Mouse (Mus musculus) liver, adult 2 months (tissue): Measurements from ENCODE around the gene Iqgap2. TPM values are rescaled to one million over a fixed set of nuclear protein-coding genes. Genes with fewer than 3 reads are reported as not detected.

ENCODE experiments used
- DNase-seq: peaks from one replicate; pipeline ENCODE4 v3.0.0-alpha.2; 2011; ENCODE audit warnings: low read depth, low spot score; ENCODE audit errors: extremely low read depth
- H3K27ac ChIP-seq: fragments of 200-500 bp; replicated peaks from 2 replicates; pipeline ENCODE4 v1.5.1; 2012; ENCODE audit warnings: low read depth, mild to moderate bottlenecking, control low read depth, inconsistent platforms, low read length; ENCODE audit not compliant: insufficient read depth
- H3K27me3 ChIP-seq: fragments of 200-500 bp; 2 replicates; pipeline ENCODE4 v1.6.1; 2012; ENCODE audit warnings: mild to moderate bottlenecking, moderate library complexity, low read length, inconsistent platforms; ENCODE audit not compliant: control insufficient read depth, insufficient read depth
- H3K36me3 ChIP-seq: fragments of 200-500 bp; 2 replicates; pipeline ENCODE4 v1.6.1; 2012; ENCODE audit warnings: low read length, inconsistent platforms; ENCODE audit not compliant: control insufficient read depth, insufficient read depth
- H3K4me1 ChIP-seq: fragments of 200-500 bp; 2 replicates; pipeline ENCODE4 v1.6.1; 2011; ENCODE audit warnings: low read length; ENCODE audit not compliant: control insufficient read depth, insufficient read depth
- H3K4me3 ChIP-seq: fragments of 200-500 bp; 2 replicates; pipeline ENCODE4 v1.5.1; 2011; ENCODE audit warnings: low read depth, mild to moderate bottlenecking, control low read depth, low read length, moderate library complexity; ENCODE audit not compliant: insufficient read depth
- H3K79me2 ChIP-seq: fragments of 200-500 bp; 2 replicates; pipeline ENCODE4 v1.6.1; 2012; ENCODE audit warnings: inconsistent platforms, mild to moderate bottlenecking, low read length, moderate library complexity; ENCODE audit not compliant: control insufficient read depth, insufficient read depth
- H3K9ac ChIP-seq: fragments of 200-500 bp; 2 replicates; pipeline ENCODE4 v1.6.1; 2012; ENCODE audit warnings: low read depth, mild to moderate bottlenecking, control low read depth, inconsistent platforms, low read length
- CTCF ChIP-seq: fragments of 200-500 bp; IDR thresholded peaks from 2 replicates; pipeline ENCODE4 v1.5.1; 2011; ENCODE audit warnings: low read depth, low read length, control low read depth
- POLR2A ChIP-seq: fragments of 200-500 bp; IDR thresholded peaks from 2 replicates; pipeline ENCODE4 v1.6.1; 2011; ENCODE audit warnings: low read length, control low read depth; ENCODE audit not compliant: insufficient read depth; ENCODE audit errors: extremely low read depth
- WGBS: fragments of 180-500 bp; shearing (Covaris S2); methylation state at CpG from one replicate; pipeline ENCODE4 v1.1.7; 2018; 5-methylcytosine and 5-hydroxymethylcytosine counted together
- polyA plus RNA-seq: library from polyadenylated mRNA; depleted of rRNA; stranded (reverse); fragments of >200 nt; gene quantifications from 2 replicates; pipeline ENCODE4 v1.2.3, GENCODE M21; 2012
- total RNA-seq: library from RNA; depleted of rRNA; stranded (reverse); fragments of >200 nt; gene quantifications from 2 replicates; pipeline ENCODE4 v1.2.3, GENCODE M21; 2014

Iqgap2 gene
- total and polyA plus RNA-seq, 2 experiments: 21.4 to 189 TPM

GRCm38 (mm10) chr13:95604288-95604687 is 287.4 kb downstream of the Iqgap2 start:
- Histone ChIP-seq H3K27me3 (no peaks in the 10 kb centered on the region), H3K4me1 (peaks cover 7% of the 10 kb centered on the region), H3K27ac (no peak overlapping the region), H3K79me2 (peaks cover 12% of the 10 kb centered on the region; the same call in 1 of the 2 replicates), H3K36me3 (peaks cover 8% of the 10 kb centered on the region; the same call in 1 of the 2 replicates), H3K9ac (no peak overlapping the region), H3K4me3 (no peak overlapping the region)
- no peak for DNase-seq
- TF ChIP-seq POLR2A: no peak
- TF ChIP-seq CTCF: no peak
- 98% methylated on average over 25 of the region's 25 CpGs for WGBS

- no peak for TF ChIP-seq CTCF
- TF ChIP-seq POLR2A: no peak
- no peaks in the 10 kb centered on the region for H3K27me3 ChIP-seq
- no peak overlapping the region for H3K9ac ChIP-seq
- no peaks in the 10 kb centered on the region for H3K79me2 ChIP-seq
- 90% methylated on average over 3 of the region's 3 CpGs for WGBS
- H3K4me1 ChIP-seq: no peaks in the 10 kb centered on the region
- DNase-seq: no peak
- peaks cover 8% of the 10 kb centered on the region; the same call in 1 of the 2 replicates for H3K36me3 ChIP-seq
- H3K4me3 ChIP-seq: no peak overlapping the region
- H3K27ac ChIP-seq: no peak overlapping the region
Measured at GRCm38 (mm10) chr13:95599833-95600359, 291.8 kb downstream of the Iqgap2 start.

DNA sequence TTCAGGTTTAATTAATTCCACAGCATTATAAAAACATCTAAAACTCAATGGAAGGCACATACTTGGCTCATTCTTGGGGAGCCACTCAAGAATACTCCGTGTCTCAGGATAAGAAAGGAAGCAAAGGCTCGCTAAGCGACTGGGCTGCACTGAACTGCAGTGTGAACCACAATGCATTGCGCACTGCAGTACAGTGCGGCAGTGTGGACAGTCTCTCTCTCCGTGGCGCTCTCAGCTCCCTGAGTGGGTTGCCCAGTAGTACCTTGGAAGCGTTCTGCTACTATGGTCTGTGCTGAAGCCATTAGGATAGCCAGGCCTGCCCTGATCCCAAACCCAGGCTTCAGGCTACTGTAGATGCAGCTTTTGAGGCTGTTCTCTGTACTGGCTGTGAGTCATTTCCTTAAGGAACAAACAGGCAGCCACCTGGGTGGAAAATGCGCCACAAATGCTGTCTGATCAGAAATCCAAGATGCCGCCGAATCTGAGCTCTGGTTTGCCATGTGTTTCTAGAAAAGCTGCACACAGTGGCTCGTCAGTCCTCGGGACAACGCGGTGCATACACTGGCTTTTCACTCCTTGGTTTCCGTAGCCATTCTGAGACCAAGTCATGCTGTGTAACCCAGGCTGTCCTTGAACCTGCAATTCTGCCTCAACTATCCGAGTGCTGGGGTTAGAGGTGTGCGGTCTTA is 293.3 kb downstream of the Iqgap2 start:
- 88% methylated on average over 18 of the region's 18 CpGs for WGBS
- H3K9ac ChIP-seq: no peak overlapping the region
- H3K4me3 ChIP-seq: no peak overlapping the region

GRCm38 (mm10) chr13:95597578-95597977 is 294.1 kb downstream of the Iqgap2 start:
- Histone ChIP-seq H3K9ac (no peak overlapping the region), H3K4me3 (no peak overlapping the region), H3K27ac (no peak overlapping the region), H3K79me2 (no peaks in the 10 kb centered on the region), H3K4me1 (no peaks in the 10 kb centered on the region), H3K27me3 (no peaks in the 10 kb centered on the region), H3K36me3 (no peaks in the 10 kb centered on the region; the same call in 1 of the 2 replicates)
- no peak for DNase-seq
- no peak for TF ChIP-seq POLR2A
- TF ChIP-seq CTCF: no peak
- 97% methylated on average over 10 of the region's 10 CpGs for WGBS

More for the DNA sequence above, 293.3 kb downstream of the Iqgap2 start:
- H3K4me1 ChIP-seq: no peaks in the 10 kb centered on the region
- no peaks in the 10 kb centered on the region for H3K79me2 ChIP-seq
- TF ChIP-seq POLR2A: no peak
- no peak overlapping the region for H3K27ac ChIP-seq
- H3K27me3 ChIP-seq: no peaks in the 10 kb centered on the region
- peaks cover 3% of the 10 kb centered on the region; the same call in 1 of the 2 replicates for H3K36me3 ChIP-seq
- DNase-seq: no peak

GRCm38 (mm10) chr13:95596689-95597088 is 295.0 kb downstream of the Iqgap2 start:
- no peak overlapping the region for H3K4me3 ChIP-seq
- no peaks in the 10 kb centered on the region for H3K27me3 ChIP-seq
- 98% methylated on average over 7 of the region's 7 CpGs for WGBS
- no peaks in the 10 kb centered on the region for H3K4me1 ChIP-seq
- no peak for TF ChIP-seq POLR2A
- no peak for TF ChIP-seq CTCF
- no peak overlapping the region for H3K9ac ChIP-seq
- no peak overlapping the region for H3K27ac ChIP-seq
- H3K36me3 ChIP-seq: no peaks in the 10 kb centered on the region
- no peaks in the 10 kb centered on the region for H3K79me2 ChIP-seq
- DNase-seq: no peak

DNA sequence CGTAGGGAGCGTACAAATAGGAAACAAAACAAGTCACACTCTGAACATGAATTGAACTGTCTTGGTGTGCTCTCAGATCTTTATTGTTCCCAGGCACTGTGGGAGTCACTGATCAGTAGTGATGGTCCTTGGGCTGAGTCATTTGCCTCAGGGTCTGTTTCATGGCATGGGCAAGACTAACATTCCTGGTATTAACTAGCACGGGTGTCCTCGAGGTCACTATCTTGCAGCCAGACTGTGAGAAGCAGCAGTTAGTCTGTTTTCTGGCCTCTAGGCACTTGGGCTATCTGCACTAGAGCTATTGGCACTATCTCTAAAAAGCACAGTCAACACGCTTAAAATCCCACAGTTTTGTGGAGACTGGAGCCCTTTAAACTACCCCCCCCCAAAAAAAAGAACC is 295.8 kb downstream of the Iqgap2 start:
- no peak for TF ChIP-seq POLR2A
- TF ChIP-seq CTCF: no peak
- Histone ChIP-seq H3K4me3 (no peak overlapping the region), H3K27ac (no peak overlapping the region), H3K27me3 (no peaks in the 10 kb centered on the region), H3K79me2 (no peaks in the 10 kb centered on the region), H3K4me1 (no peaks in the 10 kb centered on the region), H3K9ac (no peak overlapping the region), H3K36me3 (no peaks in the 10 kb centered on the region)
- DNase-seq: no peak
- WGBS: 78% methylated on average over 5 of the region's 5 CpGs
